Mouse (Mus musculus): Measurements from ENCODE around the gene Fastk.

Fastk gene

GRCm38 (mm10) chr5:24393392-24393997 lies 51.6 kb downstream of the Fastk start, which contains the start of gene Abcb8:
TSS of gene Abcb8 (plus strand) at chr5:24393663.
- DNase-seq (ENCODE audit: extremely low read depth, insufficient read length, low spot score): peak; percentile 80

GRCm38 (mm10) chr5:24392724-24393123 lies 52.4 kb downstream of the Fastk start:
- peak; percentile 78 for DNase-seq (ENCODE audit: extremely low read depth, insufficient read length, low spot score)

GRCm38 (mm10) chr5:24391864-24392263 lies 53.2 kb downstream of the Fastk start, which contains the start of gene Atg9b:
TSS of gene Atg9b (minus strand) at chr5:24392143.
- no peak for DNase-seq (ENCODE audit: extremely low read depth, insufficient read length, low spot score)

GRCm38 (mm10) chr5:24389658-24390020 lies 55.4 kb downstream of the Fastk start:
- DNase-seq (ENCODE audit: extremely low read depth, insufficient read length, low spot score): no peak

GRCm38 (mm10) chr5:24389011-24389657 lies 56.0 kb downstream of the Fastk start:
- DNase-seq (ENCODE audit: extremely low read depth, insufficient read length, low spot score): peak; percentile 61
